Mouse (Mus musculus) G1E (cell line): ENCODE results near the gene Ect2. TPM values are rescaled to one million over a fixed set of nuclear protein-coding genes. Genes with fewer than 3 reads are reported as not detected.

ENCODE experiments used
- ATAC-seq: 2 replicates; pipeline ENCODE4 v1.8.0; 2016; ENCODE audit warnings: mild to moderate bottlenecking; ENCODE audit not compliant: insufficient number of reproducible peaks, poor library complexity, low FRiP score, severe bottlenecking; ENCODE audit errors: extremely low read depth
- DNase-seq: peaks from one replicate; pipeline ENCODE4 v3.0.0; 2012; ENCODE audit warnings: low spot score
- H3K27me3 ChIP-seq: 2 replicates; pipeline ENCODE4 v1.6.1; 2012; ENCODE audit warnings: mild to moderate bottlenecking, low read length, inconsistent platforms; ENCODE audit not compliant: insufficient read depth
- H3K36me3 ChIP-seq: replicated peaks from 2 replicates; pipeline ENCODE3; 2012; ENCODE audit warnings: mild to moderate bottlenecking, inconsistent platforms
- H3K4me1 ChIP-seq: 2 replicates; pipeline ENCODE4 v1.6.1; 2012; ENCODE audit warnings: low read depth, low read length, inconsistent platforms, mixed read lengths; ENCODE audit not compliant: insufficient read depth
- H3K4me3 ChIP-seq: 2 replicates; pipeline ENCODE4 v1.5.1; 2012; ENCODE audit warnings: low read depth, mild to moderate bottlenecking, inconsistent platforms, low read length, moderate library complexity, mixed read lengths
- H3K9me3 ChIP-seq: replicated peaks from 2 replicates; pipeline ENCODE4 v1.6.1; 2012; ENCODE audit warnings: inconsistent platforms
- CTCF ChIP-seq: IDR thresholded peaks from 2 replicates; pipeline ENCODE4 v1.5.1; 2012; ENCODE audit warnings: low read depth, low read length, inconsistent platforms, mixed read lengths
- GATA1 ChIP-seq: IDR thresholded peaks from 2 replicates; pipeline ENCODE4 v1.6.1; 2012; ENCODE audit warnings: borderline replicate concordance, low read length, inconsistent platforms, mixed read lengths
- GATA2 ChIP-seq: IDR thresholded peaks from 2 replicates; pipeline ENCODE4 v1.6.1; 2012; ENCODE audit warnings: low read depth, low read length, inconsistent platforms, borderline replicate concordance
- POLR2AphosphoS5 ChIP-seq: IDR thresholded peaks from 2 replicates; pipeline ENCODE4 v1.6.1; 2012; ENCODE audit warnings: low read depth, low read length, inconsistent platforms; ENCODE audit not compliant: insufficient replicate concordance
- TAL1 ChIP-seq: conservative IDR thresholded peaks from 2 replicates; pipeline ENCODE4 v1.6.1; 2012; ENCODE audit warnings: low read depth, low read length, inconsistent platforms, mixed read lengths
- polyA plus RNA-seq: library from polyadenylated mRNA; stranded (reverse); fragments of >175 nt; gene quantifications from 2 replicates; pipeline ENCODE4 v1.2.3, GENCODE M21; 2012
- total RNA-seq, 2 experiments: library from RNA; stranded (forward) in 1 of 2; stranded (reverse) in 1 of 2; fragments of 200-1000 nt in 1 of 2; fragments of >200 nt in 1 of 2; fragmentation: Nextera tagmentation in 1 of 2; gene quantifications; 2 replicates each; pipeline ENCODE4 v1.2.3; 2014 to 2017

Ect2 gene
- total and polyA plus RNA-seq, 3 experiments = 1.9 to 191 (median 77.4) TPM

DNA sequence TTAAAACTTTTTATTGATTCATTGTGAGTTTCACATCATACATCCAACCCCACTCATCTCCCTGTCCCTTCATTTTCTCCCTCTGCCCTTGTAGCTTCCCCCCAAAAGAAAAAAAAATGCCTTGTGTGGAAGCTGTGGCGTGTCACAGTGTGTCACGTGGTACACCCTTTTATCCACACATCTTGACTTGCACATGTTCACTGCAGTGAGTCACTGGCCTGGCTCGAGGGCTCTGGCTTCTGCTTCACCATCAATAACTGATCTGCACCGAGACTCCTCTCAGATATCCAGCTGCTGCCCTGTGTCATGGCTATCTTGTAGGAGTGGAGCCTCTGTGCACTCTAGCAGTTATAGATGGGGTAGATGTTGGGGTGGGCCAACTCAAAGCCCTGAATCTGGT lies 41.5 kb upstream of the Ect2 start:
- peak; percentile 65 for ATAC-seq

GRCm38 (mm10) chr3:27193844-27194317 lies 40.2 kb upstream of the Ect2 start:
- peak; percentile 85 for ATAC-seq

More for the DNA sequence above, 41.5 kb upstream of the Ect2 start:
- Histone ChIP-seq H3K36me3 (peaks cover 53% of the 10 kb centered on the region), H3K4me1 (peaks cover 33% of the 10 kb centered on the region), H3K9me3 (no peaks in the 10 kb centered on the region), H3K27me3 (no peaks in the 10 kb centered on the region), H3K4me3 (no peak overlapping the region)
- DNase-seq = no peak
- TF ChIP-seq CTCF (no peak), TAL1 (no peak), GATA1 (no peak), GATA2 (no peak), POLR2AphosphoS5 (no peak)

GRCm38 (mm10) chr3:27191856-27192255 lies 38.2 kb upstream of the Ect2 start:
- ATAC-seq (no peak), DNase-seq (no peak)
- no peak overlapping the region for H3K4me3 ChIP-seq
- H3K4me1 ChIP-seq = peaks cover 28% of the 10 kb centered on the region
- no peaks in the 10 kb centered on the region for H3K9me3 ChIP-seq
- TF ChIP-seq CTCF = no peak
- TF ChIP-seq GATA1 = no peak
- no peaks in the 10 kb centered on the region for H3K27me3 ChIP-seq
- H3K36me3 ChIP-seq = peaks cover 61% of the 10 kb centered on the region

More at GRCm38 (mm10) chr3:27193844-27194317, 40.2 kb upstream of the Ect2 start:
- Histone ChIP-seq H3K9me3 (no peaks in the 10 kb centered on the region), H3K36me3 (peaks cover 51% of the 10 kb centered on the region), H3K27me3 (no peaks in the 10 kb centered on the region), H3K4me1 (peaks cover 33% of the 10 kb centered on the region), H3K4me3 (no peak overlapping the region; the same call in 1 of the 2 replicates)
- TF ChIP-seq GATA2 (no peak), POLR2AphosphoS5 (no peak), GATA1 (no peak), TAL1 (no peak; the same call in 1 of the 2 replicates), CTCF (no peak)
- peak; percentile 52 for DNase-seq

DNA sequence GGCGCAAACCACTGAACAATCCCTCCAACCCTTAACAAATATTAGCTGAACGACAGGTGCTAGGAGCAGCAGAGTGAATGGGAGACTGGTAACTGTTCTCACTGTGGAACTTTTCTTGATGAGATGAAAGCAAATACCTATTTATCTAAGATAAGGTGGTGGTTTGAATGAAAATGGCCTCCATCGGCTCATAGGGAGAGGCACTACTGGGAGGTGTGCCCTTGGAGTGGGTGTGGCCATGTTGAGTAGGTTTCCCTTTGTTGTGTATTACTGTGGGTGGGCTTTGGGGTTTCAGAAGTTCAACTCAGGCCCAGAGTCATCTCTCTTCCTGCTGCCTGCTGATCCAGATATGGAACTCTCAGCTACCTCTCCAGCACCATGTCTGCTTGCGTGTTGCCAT lies 37.2 kb upstream of the Ect2 start:
- ATAC-seq (no peak), DNase-seq (no peak)
- H3K4me3 ChIP-seq = no peak overlapping the region
- no peaks in the 10 kb centered on the region for H3K27me3 ChIP-seq
- no peaks in the 10 kb centered on the region for H3K9me3 ChIP-seq
- TF ChIP-seq GATA2 (no peak), GATA1 (no peak), CTCF (no peak), TAL1 (no peak), POLR2AphosphoS5 (no peak)
- H3K36me3 ChIP-seq = peaks cover 61% of the 10 kb centered on the region
- H3K4me1 ChIP-seq = peaks cover 25% of the 10 kb centered on the region

- Histone ChIP-seq H3K27me3 (no peaks in the 10 kb centered on the region), H3K36me3 (peaks cover 65% of the 10 kb centered on the region), H3K4me3 (no peak overlapping the region), H3K9me3 (no peaks in the 10 kb centered on the region), H3K4me1 (peaks cover 16% of the 10 kb centered on the region)
- TF ChIP-seq TAL1 = no peak
- TF ChIP-seq GATA1 = no peak
- no peak for TF ChIP-seq GATA2
- no peak for TF ChIP-seq CTCF
- no peak for TF ChIP-seq POLR2AphosphoS5
- DNase-seq = no peak
- no peak for ATAC-seq
Measured at GRCm38 (mm10) chr3:27189320-27190261, 35.9 kb upstream of the Ect2 start.

GRCm38 (mm10) chr3:27188386-27188785 lies 34.7 kb upstream of the Ect2 start:
- ATAC-seq = no peak
- DNase-seq = no peak
- Histone ChIP-seq H3K27me3 (no peaks in the 10 kb centered on the region), H3K36me3 (peaks cover 66% of the 10 kb centered on the region), H3K9me3 (no peaks in the 10 kb centered on the region), H3K4me3 (no peak overlapping the region), H3K4me1 (peaks cover 13% of the 10 kb centered on the region)
- TF ChIP-seq CTCF = no peak
- no peak for TF ChIP-seq POLR2AphosphoS5
- no peak for TF ChIP-seq GATA1
- no peak for TF ChIP-seq TAL1
- TF ChIP-seq GATA2 = no peak
